Mouse (Mus musculus) thymus, postnatal 36 days (tissue): ENCODE measurements around the gene Col23a1.

Source experiments
- DNase-seq, 2 experiments: peaks; one replicate each; pipeline ENCODE4 v3.0.0; 2022; ENCODE audit warnings: mixed read lengths in 2 of 2

The Col23a1 gene

DNA sequence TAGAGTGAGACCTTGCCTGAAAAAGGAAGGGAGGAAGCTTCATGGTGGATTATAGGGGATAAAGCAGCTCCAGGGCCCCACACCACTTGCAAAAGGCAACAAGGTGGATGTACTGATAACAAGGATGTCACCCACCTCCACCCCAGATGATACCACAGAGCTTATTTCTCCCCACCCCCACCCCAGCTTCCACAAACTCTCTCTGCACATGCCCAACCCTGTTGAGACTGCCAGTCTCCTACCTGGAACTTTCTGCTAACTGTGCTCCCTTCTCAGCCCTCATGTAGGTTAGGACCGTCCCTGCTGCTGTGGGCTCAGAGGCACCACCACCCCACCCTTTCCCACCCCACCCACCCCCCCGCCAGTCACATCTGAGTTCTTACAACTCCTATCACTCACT, 154.1 kb downstream of the Col23a1 start:
- no peak for DNase-seq

GRCm38 (mm10) chr11:51444649-51445048, 154.9 kb downstream of the Col23a1 start:
- no peak for DNase-seq

- DNase-seq = peak in 1 of 2 experiments; percentile 9
Observed at GRCm38 (mm10) chr11:51446711-51447425, 157.1 kb downstream of the Col23a1 start.

DNA sequence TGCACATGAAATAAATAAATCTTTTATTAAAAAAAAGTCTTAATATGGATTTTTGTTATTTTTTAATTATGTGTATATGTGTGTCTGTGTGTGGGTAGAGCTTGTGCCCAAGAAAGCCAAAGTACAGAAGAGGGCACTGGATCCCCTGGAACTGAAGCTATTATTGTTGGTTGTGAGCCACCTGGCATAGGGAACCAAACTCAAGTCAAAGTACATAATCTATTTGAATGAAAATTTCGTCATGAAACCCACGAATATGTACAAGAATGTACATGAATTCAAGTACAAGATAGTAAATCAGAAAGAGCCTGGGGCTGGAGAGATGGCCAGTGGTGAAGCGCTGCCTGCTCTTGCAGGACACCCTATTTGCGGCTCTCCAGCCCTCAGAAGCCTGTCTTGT, 158.5 kb downstream of the Col23a1 start:
- DNase-seq = no peak

DNA sequence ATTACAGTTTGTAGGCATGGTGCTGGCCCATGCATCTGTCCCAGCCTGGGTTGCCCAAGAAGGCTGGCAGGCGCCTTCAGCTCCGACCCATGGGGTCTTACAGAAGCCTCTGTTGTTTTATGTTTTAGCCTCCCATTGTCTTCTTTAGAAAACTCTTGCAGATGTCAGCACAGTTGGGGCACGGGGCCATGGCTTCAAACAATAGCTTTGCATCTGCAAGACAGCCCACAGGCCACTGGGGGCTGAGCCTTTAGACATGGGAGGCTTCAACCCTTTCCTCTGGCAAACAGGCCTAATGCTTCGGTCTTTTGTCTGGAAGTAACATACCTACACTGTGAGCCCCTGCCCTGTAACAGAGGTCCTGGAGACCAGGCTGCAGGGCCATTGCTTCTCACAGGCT, 159.0 kb downstream of the Col23a1 start:
- no peak for DNase-seq

- no peak for DNase-seq
Observed at GRCm38 (mm10) chr11:51449881-51450280, 160.2 kb downstream of the Col23a1 start.

GRCm38 (mm10) chr11:51451281-51451680, 161.6 kb downstream of the Col23a1 start:
- no peak for DNase-seq

GRCm38 (mm10) chr11:51451925-51452324, 162.2 kb downstream of the Col23a1 start:
- no peak for DNase-seq

DNA sequence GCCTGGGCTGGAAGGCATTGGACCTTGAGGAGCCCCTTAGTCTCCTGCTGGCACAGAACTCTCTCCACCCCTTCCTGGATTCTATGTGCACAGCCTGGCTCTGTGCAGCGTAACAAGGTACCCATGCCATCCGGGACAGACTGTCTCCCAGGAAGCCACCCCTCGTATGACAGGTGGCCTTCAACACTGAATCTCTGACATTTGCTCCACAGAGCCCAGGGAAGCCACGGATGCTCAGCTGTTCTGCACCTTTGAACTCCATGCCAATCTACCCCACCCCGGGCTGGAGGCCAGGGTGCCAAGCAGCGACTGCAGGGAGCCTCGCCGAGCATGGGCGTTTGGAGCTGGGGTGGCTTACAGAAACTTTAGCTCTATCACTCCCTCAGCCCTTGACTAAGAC, 164.0 kb downstream of the Col23a1 start:
- DNase-seq = no peak

DNA sequence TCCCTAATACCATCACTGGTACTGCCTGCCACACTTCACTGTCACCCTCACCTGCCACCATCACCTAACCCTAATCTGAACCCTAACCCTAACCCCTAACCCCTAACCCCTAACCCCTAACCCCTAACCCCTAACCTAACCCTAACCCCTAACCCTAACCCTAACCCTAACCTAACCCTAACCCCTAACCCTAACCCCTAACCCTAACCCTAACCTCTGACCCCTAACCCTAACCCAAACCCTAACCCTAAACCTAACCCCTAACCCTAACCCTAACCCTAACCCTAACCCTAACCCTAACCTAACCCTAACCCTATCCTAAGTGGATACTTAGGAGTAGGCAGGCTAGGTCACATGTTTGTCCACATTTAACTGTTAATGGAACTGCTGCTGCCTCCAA, 165.8 kb downstream of the Col23a1 start:
- no peak for DNase-seq

DNA sequence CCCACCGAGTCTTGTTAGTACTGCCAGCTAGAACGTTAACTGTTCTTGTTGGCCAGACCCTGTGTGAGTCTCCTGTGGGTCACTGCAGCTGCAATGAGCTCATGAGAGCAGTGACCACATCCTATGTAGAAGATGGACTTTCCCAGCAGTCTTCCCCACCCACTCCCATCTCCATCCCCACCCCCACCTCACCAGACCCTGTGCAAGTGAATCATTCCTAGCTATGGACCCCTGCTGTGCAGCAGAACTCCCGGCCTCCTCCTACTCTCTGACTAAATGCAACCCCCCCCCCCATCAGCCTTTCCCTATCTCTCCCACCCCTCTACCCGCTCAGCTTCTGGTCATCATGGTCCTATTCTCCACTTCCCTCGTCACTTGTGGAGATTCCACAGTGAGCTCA, 167.9 kb downstream of the Col23a1 start:
- DNase-seq = no peak

- no peak for DNase-seq
Observed at GRCm38 (mm10) chr11:51458649-51459048, 168.9 kb downstream of the Col23a1 start.

- DNase-seq = no peak
Observed at GRCm38 (mm10) chr11:51459569-51460043, 169.9 kb downstream of the Col23a1 start.

GRCm38 (mm10) chr11:51468737-51469136, 179.0 kb downstream of the Col23a1 start:
- no peak for DNase-seq

DNA sequence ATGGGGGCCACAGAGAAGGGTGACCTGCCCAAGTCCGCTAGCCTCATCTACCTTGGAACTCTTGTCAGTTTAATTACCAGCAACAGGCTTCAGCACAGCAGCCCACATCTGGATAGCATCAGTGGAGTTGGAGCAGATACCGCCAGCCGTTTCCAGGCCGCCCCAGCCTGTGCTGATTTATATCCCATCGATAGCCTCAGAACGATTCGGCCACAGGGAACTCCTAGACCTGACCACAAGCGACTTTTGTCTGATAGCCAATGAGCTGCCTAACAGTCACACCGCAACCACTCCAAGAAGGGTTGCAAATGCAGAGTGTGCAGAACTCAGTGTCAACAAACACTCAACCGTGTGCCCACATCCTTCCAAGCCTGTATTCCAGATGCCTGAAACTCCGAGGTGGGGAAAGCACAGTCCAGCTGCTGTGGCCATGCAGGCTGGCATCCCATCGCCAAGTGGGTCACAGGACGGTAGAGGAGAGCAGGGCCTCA, 179.7 kb downstream of the Col23a1 start:
- DNase-seq = no peak

- DNase-seq = no peak
Observed at GRCm38 (mm10) chr11:51470383-51471144, 180.8 kb downstream of the Col23a1 start.

- DNase-seq = no peak
Observed at GRCm38 (mm10) chr11:51473686-51474085, 184.0 kb downstream of the Col23a1 start.

- DNase-seq = no peak
Observed at GRCm38 (mm10) chr11:51476543-51476942, 186.8 kb downstream of the Col23a1 start.

GRCm38 (mm10) chr11:51477571-51477970, 187.9 kb downstream of the Col23a1 start:
- no peak for DNase-seq

GRCm38 (mm10) chr11:51482251-51482650, 192.5 kb downstream of the Col23a1 start:
- no peak for DNase-seq

GRCm38 (mm10) chr11:51485051-51485521, 195.4 kb downstream of the Col23a1 start:
- DNase-seq = no peak

DNA sequence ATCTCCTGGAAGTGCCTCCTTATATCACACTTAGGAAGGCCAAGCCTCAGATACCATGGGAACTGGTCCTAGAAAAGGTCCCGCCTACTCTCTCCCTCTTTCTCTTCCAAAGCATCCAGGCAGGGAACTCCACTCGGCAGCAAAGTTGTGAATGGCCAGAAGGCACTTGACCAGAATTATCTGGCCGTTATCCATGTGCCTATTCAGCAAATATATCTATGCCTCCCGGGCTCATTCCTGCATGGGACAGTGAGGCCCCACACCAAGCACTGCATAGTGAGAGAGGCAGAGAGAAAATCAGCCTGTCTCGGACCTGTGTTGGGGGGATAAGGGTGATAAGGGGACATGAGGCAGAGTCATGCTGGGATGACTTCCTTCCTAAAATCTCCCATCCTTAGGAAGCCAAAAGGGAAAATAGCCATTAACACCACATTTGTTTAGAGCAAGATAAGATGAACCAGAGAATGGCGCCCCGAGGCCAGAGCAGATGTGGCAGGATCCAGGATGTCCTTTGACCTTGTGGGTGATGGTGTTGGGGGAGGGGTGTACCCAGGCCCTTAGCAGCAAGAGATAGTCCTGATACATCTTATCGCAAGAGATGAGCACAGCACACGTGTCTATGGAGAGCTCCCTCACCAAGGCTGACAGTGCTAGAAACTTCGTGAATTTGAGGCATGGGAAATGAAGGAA, 196.2 kb downstream of the Col23a1 start:
- DNase-seq = no peak

GRCm38 (mm10) chr11:51488813-51489212, 199.1 kb downstream of the Col23a1 start:
- no peak for DNase-seq
